Mouse (Mus musculus): ENCODE measurements around the gene Ppp5c. TPM values are rescaled to one million over a fixed set of nuclear protein-coding genes. Genes with fewer than 3 reads are reported as not detected.

The Ppp5c gene
- polyA plus RNA-seq, 1 experiment: 141 TPM

DNA sequence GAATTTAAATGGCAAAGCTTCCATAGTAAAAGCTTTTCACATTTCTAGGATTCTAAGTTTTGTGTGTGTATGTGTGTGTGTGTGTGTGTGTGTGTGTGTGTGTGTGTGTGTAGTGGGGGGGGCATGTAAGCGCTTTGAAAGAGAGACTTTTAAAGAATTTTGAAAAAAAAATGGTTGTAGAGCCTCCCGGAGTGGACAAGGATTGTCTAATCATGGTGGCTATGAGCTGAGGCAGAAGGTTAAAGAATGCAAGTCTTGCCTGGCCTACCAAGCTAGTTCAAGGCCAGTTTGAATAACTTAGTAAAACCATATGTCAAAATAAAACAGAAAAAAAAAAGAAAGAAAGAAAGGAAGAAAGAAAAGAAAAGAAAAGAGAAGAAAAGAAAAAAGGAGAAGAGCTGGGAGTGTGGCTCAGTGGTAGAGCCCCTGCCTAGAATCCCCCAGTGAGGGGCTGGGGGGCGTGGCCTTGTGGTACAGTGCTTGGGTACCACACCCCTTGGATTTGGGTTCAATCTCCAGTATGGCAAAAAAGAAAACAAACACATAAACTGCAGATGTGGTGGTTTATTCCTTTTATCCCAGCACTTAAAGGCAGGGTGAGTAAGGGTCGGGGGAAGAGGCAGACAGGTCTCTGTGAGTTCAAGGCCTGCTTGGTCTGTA, 27.7 kb upstream of the Ppp5c start:
- no peak for DNase-seq
- Histone ChIP-seq H3K4me1 (ENCODE audit: control insufficient read depth, insufficient read depth, low read length) (peaks cover 16% of the 10 kb centered on the region), H3K4me3 (replicated peaks; ENCODE audit: extremely low read depth, low read depth, low read length) (no peak overlapping the region)
- TF ChIP-seq POLR2A (IDR thresholded peaks at IDR 0.05; ENCODE audit: borderline replicate concordance, extremely low read depth, low read depth, low read length) (no peak), CTCF (IDR thresholded peaks at IDR 0.05; ENCODE audit: insufficient read depth, low read length) (no peak)
- 94% methylated on average over 4 of the region's 4 CpGs for WGBS

DNA sequence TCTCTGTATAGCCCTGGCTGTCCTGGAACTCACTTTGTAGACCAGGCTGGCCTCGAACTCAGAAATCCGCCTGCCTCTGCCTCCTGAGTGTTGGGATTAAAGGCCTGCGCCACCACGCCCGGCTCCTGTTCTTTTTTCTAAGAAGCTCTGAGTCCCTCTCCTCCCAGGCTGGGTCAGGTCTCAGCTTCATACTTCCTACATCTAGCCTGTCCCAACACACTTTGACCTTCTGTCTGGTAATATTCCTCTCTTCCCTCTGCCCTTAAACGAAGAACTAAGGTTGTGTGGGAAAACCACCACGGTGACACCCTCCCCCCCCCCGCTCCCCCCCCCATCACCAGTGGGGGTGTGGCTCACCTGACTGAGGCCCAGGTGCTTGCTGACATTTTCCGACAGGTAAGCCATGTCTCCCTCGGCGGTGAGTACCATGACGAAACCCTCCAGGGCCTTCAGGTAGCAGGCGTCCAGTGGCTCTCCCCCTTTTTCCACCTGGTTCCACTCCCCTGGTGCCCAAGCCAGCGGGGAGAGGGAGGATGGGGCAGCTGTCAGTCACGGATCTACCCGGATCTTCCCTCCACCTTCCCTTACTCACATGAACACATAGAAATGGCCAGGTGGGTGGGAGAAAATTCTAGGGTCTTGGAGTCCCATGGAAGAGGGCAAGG, 26.7 kb upstream of the Ppp5c start:
- TF ChIP-seq CTCF (IDR thresholded peaks at IDR 0.05; ENCODE audit: insufficient read depth, low read length) (no peak), POLR2A (IDR thresholded peaks at IDR 0.05; ENCODE audit: borderline replicate concordance, extremely low read depth, low read depth, low read length) (no peak)
- Histone ChIP-seq H3K4me3 (replicated peaks; ENCODE audit: extremely low read depth, low read depth, low read length) (no peak overlapping the region), H3K4me1 (ENCODE audit: control insufficient read depth, insufficient read depth, low read length) (peaks cover 10% of the 10 kb centered on the region)
- DNase-seq: no peak
- 89% methylated on average over 16 of the region's 16 CpGs for WGBS

- Histone ChIP-seq H3K4me1 (ENCODE audit: control insufficient read depth, insufficient read depth, low read length) (no peaks in the 10 kb centered on the region), H3K4me3 (replicated peaks; ENCODE audit: extremely low read depth, low read depth, low read length) (no peak overlapping the region)
- WGBS: 22% methylated on average over 15 of the region's 17 CpGs
- DNase-seq: peak; percentile 76
- TF ChIP-seq POLR2A (IDR thresholded peaks at IDR 0.05; ENCODE audit: borderline replicate concordance, extremely low read depth, low read depth, low read length): no peak
- TF ChIP-seq CTCF (IDR thresholded peaks at IDR 0.05; ENCODE audit: insufficient read depth, low read length): peak; percentile 78
Observed at GRCm38 (mm10) chr7:17050933-17051594, 23.3 kb upstream of the Ppp5c start.

- H3K4me1 ChIP-seq (ENCODE audit: control insufficient read depth, insufficient read depth, low read length): no peaks in the 10 kb centered on the region
- no peak for TF ChIP-seq POLR2A (IDR thresholded peaks at IDR 0.05; ENCODE audit: borderline replicate concordance, extremely low read depth, low read depth, low read length)
- no peak for TF ChIP-seq CTCF (IDR thresholded peaks at IDR 0.05; ENCODE audit: insufficient read depth, low read length)
- no peak for DNase-seq
- WGBS: 73% methylated on average over 11 of the region's 11 CpGs
- no peak overlapping the region for H3K4me3 ChIP-seq (replicated peaks; ENCODE audit: extremely low read depth, low read depth, low read length)
Observed at GRCm38 (mm10) chr7:17050491-17050890, 22.8 kb upstream of the Ppp5c start.

GRCm38 (mm10) chr7:17048431-17049190, 20.9 kb upstream of the Ppp5c start:
- no peak for DNase-seq
- no peak overlapping the region for H3K4me3 ChIP-seq (replicated peaks; ENCODE audit: extremely low read depth, low read depth, low read length)
- 83% methylated on average over 10 of the region's 10 CpGs for WGBS
- H3K4me1 ChIP-seq (ENCODE audit: control insufficient read depth, insufficient read depth, low read length): no peaks in the 10 kb centered on the region
- TF ChIP-seq POLR2A (IDR thresholded peaks at IDR 0.05; ENCODE audit: borderline replicate concordance, extremely low read depth, low read depth, low read length): no peak
- no peak for TF ChIP-seq CTCF (IDR thresholded peaks at IDR 0.05; ENCODE audit: insufficient read depth, low read length)

DNA sequence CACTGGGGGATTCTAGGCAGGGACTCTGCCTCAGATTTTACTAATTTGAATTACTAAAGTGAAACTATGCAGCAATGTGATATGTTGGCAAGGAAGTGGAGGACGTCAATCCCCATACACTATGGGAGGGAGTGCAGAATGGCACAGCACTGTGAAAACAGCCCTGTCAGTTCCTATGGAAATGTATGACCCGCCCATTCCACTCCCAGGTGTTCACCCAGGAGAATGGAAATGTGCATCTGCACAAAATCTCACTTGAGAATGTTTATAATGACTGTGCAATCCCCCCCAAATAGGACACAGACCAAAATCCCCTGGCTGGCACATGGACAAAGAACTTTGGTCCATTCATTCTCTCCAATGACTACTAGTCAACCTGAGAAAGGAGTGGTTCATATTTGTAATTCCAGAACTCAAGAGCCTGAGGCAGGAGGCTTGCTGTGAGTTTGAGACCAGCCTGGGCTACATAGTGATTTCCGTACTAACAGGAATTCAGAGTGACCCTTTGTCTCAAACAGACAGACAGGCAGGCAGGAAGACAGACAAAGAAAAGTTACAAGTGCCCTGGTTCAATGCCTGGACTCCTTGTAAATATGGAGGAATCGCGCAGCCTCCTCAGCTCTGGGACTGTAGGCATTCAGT, 19.4 kb upstream of the Ppp5c start:
- WGBS: 85% methylated on average over 5 of the region's 5 CpGs
- no peak for DNase-seq

DNA sequence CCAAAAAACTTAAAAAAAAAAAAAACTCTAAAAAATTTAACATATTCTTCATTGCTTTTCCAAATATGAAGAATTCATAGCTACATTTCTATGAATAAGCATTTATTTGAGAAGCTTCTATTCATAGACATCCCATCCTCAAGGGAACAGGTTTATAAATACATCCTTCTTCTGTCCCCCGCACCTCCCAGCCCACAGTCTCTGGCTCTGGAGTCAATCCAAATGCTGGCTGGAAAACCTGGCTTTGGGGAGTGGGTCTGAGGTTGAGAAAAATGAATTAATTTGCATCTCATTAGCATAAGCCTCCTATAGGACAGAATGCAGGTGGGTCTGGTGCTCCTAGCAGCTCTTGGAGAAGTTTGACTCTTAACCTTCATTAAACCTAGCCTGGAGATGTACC, 18.0 kb upstream of the Ppp5c start:
- 53% methylated on average over 1 of the region's 1 CpGs for WGBS
- TF ChIP-seq POLR2A (IDR thresholded peaks at IDR 0.05; ENCODE audit: borderline replicate concordance, extremely low read depth, low read depth, low read length): no peak
- no peak for TF ChIP-seq CTCF (IDR thresholded peaks at IDR 0.05; ENCODE audit: insufficient read depth, low read length)
- Histone ChIP-seq H3K4me1 (ENCODE audit: control insufficient read depth, insufficient read depth, low read length) (no peaks in the 10 kb centered on the region), H3K4me3 (replicated peaks; ENCODE audit: extremely low read depth, low read depth, low read length) (no peak overlapping the region)
- DNase-seq: no peak

More for the DNA sequence above, 19.4 kb upstream of the Ppp5c start:
- H3K4me3 ChIP-seq (replicated peaks; ENCODE audit: extremely low read depth, low read depth, low read length): no peak overlapping the region
- TF ChIP-seq CTCF (IDR thresholded peaks at IDR 0.05; ENCODE audit: insufficient read depth, low read length): no peak
- no peak for TF ChIP-seq POLR2A (IDR thresholded peaks at IDR 0.05; ENCODE audit: borderline replicate concordance, extremely low read depth, low read depth, low read length)
- H3K4me1 ChIP-seq (ENCODE audit: control insufficient read depth, insufficient read depth, low read length): no peaks in the 10 kb centered on the region

DNA sequence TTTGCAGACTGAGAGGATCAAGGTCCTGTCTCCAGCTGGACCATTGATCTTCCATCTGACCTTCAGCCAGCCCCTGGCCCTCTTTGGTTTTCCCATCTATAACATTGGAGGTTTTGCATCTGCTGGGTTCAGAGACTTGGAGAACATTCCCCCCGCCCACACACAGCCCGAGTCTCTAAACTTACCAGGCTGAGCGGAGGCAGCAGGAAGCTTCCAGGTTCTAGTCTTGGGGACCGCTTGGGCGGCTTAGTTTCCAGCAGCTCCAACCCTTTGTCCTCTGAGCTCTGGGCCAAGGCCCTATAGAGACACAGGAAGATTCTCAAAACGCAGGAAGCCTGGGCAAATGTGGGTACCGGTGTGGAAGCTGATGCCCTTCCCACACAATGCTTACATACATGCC, 11.6 kb upstream of the Ppp5c start:
- Histone ChIP-seq H3K4me3 (replicated peaks; ENCODE audit: extremely low read depth, low read depth, low read length) (no peak overlapping the region), H3K4me1 (ENCODE audit: control insufficient read depth, insufficient read depth, low read length) (no peaks in the 10 kb centered on the region)
- TF ChIP-seq CTCF (IDR thresholded peaks at IDR 0.05; ENCODE audit: insufficient read depth, low read length) (no peak), POLR2A (IDR thresholded peaks at IDR 0.05; ENCODE audit: borderline replicate concordance, extremely low read depth, low read depth, low read length) (no peak)
- 90% methylated on average over 7 of the region's 7 CpGs for WGBS
- no peak for DNase-seq

Data from lung, adult 2 months (tissue).